Mouse (Mus musculus) lung, embryonic 16.5 days (tissue): ENCODE measurements around the gene Slc28a2. TPM values are rescaled to one million over a fixed set of nuclear protein-coding genes. Genes with fewer than 3 reads are reported as not detected.

Source experiments
- polyA plus RNA-seq: library from polyadenylated mRNA; unstranded; fragments of >200 nt; fragmentation: Nextera tagmentation; extraction: Ambion mirVana; gene quantifications from 2 replicates; pipeline ENCODE4 v1.2.1, GENCODE M21; 2015

Gene Slc28a2
- polyA plus RNA-seq, 1 experiment from 2014 or later, result 0.14 TPM

Other genes starting within 250 kb of the Slc28a2 start
- not detected in 2 replicates for gene Patl2, start 240.3 kb upstream of the Slc28a2 start, polyA plus RNA-seq
- gene Terb2, start 240.2 kb upstream of the Slc28a2 start, polyA plus RNA-seq, result not detected in 2 replicates
- gene Sord, start 191.7 kb upstream of the Slc28a2 start, polyA plus RNA-seq, result 23.4 and 26.2 TPM in 2 replicates
- gene Duox2, start 128.0 kb upstream of the Slc28a2 start, polyA plus RNA-seq, result not detected in 2 replicates
- not detected in 2 replicates for gene Duoxa2, start 127.6 kb upstream of the Slc28a2 start, polyA plus RNA-seq
- 0.30 and 0.51 TPM in 2 replicates for gene Duoxa1, start 112.7 kb upstream of the Slc28a2 start, polyA plus RNA-seq
- gene Duox1, start 110.8 kb upstream of the Slc28a2 start, polyA plus RNA-seq, result 0.03 and 0.16 TPM in 2 replicates
- gene Shf, start 57.3 kb upstream of the Slc28a2 start, polyA plus RNA-seq, result 2.5 and 2.9 TPM in 2 replicates
- gene Gm14085, start 58.5 kb downstream of the Slc28a2 start, polyA plus RNA-seq, result not detected in 2 replicates
- gene Gatm, start 184.8 kb downstream of the Slc28a2 start, polyA plus RNA-seq, result 7.9 and 11.4 TPM in 2 replicates
- 0.53 and 1.1 TPM in 2 replicates for gene AA467197, start 210.5 kb downstream of the Slc28a2 start, polyA plus RNA-seq